Mouse (Mus musculus) embryo, embryonic 10 days (tissue): ENCODE results near the gene Aldh8a1.

Source experiments
- DNase-seq: peaks from one replicate; pipeline ENCODE4 v3.0.0-alpha.2; 2015; ENCODE audit warnings: low spot score

Aldh8a1 gene

DNA sequence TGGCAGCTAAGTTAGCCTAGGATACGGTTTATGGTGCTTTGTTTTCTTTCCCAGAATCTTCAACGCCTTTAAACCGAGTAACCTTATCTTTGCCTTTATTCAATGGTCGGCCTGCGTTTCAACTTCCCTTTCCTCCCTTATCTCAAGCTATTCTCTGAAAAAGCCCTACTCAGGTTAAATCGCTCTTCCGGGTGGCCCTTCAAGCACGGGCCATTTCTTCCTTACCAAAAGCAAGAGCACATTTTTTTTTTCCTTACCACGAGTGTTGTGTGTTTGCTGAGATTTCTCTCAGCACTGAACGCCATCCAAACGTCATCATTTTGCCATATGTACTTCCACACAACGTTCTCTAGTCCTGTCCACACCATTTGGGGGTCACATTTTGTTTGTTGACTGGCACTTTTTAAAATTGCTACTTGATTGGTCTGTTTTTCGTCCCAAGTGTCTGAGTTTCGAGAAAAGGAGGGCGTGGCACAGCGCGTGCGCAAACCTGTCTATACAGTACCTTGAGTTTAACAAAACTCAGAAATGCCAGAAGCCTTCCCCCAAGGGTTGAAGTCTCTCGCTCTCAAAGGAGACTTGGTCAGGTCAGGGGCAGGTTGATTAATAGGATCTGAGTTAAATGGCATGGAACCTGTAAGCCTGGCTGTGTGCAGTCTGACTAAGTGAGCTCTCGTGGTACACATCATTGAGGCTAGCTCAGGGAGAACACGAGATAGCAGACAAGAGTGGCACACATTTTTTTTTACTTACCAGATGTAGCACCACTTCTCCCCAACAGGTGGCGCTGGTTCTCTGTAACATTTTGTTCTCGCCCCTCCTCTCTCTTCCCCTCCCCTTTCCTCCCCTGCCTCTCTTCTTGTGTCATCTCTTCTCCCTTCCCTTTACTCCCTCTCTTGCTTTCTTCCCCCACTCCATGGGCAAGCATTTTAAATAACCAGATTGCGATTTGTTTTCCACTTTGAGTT is 43.6 kb downstream of the Aldh8a1 start:
- DNase-seq = peak; percentile 73

DNA sequence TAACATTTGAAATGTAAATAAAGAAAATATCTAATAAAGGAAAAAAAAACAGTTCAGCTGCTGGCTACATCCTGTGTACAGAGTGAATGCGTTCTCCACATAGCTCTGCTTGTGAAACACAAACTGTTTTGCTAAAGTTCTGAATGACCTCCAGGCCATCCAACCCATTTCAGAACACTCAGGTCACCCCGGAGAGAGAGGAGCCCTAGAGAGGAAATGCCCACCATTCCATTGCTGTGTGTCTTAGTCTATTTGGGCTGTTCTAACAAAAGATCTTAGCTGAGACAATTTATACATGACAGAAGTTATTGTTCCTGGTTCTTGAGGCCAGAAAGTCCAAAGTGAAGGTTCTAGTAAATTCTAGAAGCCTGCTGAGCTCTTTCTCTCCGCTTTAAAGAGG is 49.4 kb downstream of the Aldh8a1 start:
- DNase-seq = no peak

DNA sequence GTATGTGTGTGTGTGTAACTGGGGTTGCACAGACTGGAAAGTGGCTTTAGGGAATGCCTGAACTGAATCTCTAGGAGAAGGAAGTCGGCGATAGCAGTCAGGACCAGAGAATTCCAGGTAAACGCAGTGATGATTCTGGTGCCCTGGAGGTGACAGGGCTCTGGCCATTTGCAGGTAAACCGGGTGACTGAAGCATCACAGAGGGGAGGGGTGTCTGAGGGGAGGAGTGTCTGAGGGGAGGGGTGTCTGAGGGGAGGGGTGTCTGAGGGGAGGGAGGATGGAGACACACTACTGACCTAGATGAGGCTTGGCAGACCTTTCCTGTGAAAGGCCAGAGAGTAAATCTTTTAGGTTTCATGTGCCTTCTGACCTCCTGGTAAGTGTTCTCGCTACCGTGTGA is 50.9 kb downstream of the Aldh8a1 start:
- no peak for DNase-seq

DNA sequence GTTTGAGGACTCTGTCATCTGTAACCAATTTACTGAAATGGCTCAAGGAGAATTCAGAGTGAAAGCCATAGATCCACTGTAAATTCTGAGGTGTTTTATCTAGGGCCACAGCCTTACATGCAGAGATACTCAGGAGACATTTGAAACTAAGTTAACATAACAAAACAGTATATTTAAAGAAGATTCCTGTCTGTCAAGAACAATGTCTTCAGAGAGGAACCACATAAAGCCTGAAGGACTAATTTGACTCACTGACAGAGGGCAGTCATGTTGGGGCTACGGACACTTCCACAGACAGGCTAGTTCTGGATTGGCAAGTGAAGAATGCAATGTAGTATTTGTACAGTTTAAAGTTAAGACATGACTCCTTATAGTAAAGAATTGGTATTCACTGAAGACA is 62.2 kb downstream of the Aldh8a1 start:
- DNase-seq = no peak

DNA sequence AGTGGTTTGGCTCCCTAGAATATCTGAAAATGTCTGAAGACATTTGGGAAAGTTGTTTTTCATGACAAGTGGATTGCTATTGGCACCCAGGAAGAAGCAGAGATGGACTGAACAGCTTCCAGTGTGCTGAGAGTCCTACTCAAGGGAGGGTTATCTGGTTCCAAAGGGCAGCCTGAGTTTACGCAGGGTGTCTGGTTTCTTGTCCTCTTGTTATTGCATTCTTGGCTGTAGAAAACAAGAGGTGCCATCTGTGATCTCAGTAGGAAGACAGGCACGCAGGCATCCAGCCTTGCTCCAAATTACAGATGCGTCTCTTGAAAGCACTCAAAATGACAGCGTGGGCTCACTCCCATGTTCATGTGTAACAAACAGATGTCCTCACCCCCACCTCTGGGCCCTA is 63.9 kb downstream of the Aldh8a1 start:
- no peak for DNase-seq

DNA sequence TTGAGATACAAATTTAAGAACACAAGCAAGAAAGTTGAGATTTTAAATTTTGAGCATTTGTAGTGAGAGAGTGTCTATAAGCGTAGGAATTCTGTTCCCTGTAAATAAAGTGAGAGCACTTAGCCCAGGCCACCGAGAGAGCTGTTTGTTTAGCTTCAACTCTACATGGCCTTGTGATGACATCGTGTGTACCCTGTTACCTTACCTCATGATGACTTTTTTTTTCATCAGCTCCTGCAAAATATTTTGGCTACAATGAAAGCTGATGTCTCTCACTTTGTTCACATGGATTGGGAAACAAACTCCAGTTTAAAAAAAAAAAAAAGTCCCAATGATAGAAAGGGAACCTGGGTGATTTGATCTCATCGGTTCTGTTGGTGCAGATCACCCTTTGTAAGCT is 64.6 kb downstream of the Aldh8a1 start:
- DNase-seq = no peak

DNA sequence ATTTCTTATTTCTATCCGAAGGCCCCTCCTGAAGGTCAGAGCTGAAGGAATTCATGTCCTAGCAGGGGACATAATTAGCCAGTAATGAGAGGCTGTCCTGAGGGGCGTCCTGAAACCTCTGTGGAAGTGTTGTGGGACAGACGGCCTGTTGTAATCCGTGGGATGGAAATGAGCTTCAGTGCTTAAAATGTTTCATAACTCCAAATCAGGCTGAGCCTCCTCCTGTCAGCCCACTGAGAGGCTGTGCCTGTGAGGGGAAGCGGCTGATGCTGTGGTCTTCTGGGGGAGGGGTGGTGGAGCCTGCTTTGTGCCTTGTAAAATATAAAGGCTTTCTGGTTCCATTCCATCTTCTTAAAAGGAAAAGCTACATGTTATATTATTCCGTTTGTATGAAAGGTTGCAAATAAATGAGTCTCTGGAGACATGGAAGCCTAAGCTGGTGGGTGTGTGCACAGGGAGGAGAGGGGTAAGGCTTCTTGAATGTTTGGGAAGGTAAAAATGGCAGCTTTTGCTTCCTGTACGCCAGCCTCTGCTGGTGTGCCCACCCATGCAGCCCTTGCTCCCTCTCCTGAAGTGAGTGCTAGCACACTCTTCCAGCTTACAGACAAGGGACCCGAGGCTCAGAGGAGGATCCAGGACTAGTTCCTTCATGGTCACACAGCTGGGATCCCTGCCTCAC is 66.7 kb downstream of the Aldh8a1 start:
- DNase-seq = no peak

DNA sequence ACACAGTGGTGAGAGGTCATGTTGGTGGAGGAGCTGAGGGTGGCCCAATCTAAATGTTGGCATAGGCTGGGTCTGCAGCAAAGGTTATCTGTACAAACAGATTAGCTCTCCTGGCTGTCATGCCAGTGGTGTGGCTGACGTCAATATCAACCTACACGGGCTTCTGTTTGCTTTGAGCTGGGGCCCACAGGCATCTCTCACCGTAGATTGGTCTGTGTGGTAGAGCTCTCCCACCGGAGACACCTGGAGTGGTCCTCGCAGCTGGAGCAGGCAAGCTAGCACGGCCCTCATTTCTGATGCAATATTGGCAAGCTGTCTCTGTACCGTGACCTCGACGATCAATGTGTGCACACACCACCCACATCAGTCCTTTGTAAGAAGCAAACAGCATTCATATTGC is 67.3 kb downstream of the Aldh8a1 start:
- DNase-seq = no peak
